ENCODE assay signal across 8 mouse cellular contexts in genomic region chr7:123368778-123369746, GRCm38 (mm10). TPM values are rescaled to one million over a fixed set of nuclear protein-coding genes. Genes with fewer than 3 reads are reported as not detected.
DNase-seq lines count a peak whose midpoint lies in the region; ATAC-seq and TF ChIP-seq lines count a peak whose summit lies in the region.

No protein-coding gene starts in this region.

- H3K79me2 ChIP-seq in C2C12 (ENCODE audit: control insufficient read depth, insufficient read depth): peaks cover 54% of the 10 kb centered on the region

- H3K4me1 ChIP-seq in midbrain, embryonic 10.5 days: peaks cover 38% of the 10 kb centered on the region

- ATAC-seq in cerebellum, adult (ENCODE audit: insufficient number of reproducible peaks, low FRiP score, low TSS enrichment): peak; percentile 4; the same call in 1 of the 2 replicates

- H3K27ac ChIP-seq in midbrain, embryonic 10.5 days (replicated peaks): peak overlapping the region; percentile 93

- H3K27me3 ChIP-seq in C2C12 (ENCODE audit: control insufficient read depth, insufficient read depth, insufficient read length): no peaks in the 10 kb centered on the region
- no peaks in the 10 kb centered on the region for H3K27me3 ChIP-seq in midbrain, embryonic 10.5 days (ENCODE audit: low read depth, poor library complexity, severe bottlenecking)

- TF ChIP-seq CTCF in C2C12 (IDR thresholded peaks at IDR 0.05; ENCODE audit: control insufficient read depth, insufficient read depth, insufficient read length): no peak

- H3ac ChIP-seq in C2C12 (ENCODE audit: control insufficient read depth, insufficient read length, low read depth): peak overlapping the region; percentile 75

- H3K79me3 ChIP-seq in C2C12 (ENCODE audit: low read depth): peaks cover 39% of the 10 kb centered on the region

- intact Hi-C loops in gastrocnemius, postnatal 14 days (cut with DNase I; ENCODE audit: low total_unique reads): no loop called here

- no peaks in the 10 kb centered on the region for H3K36me3 ChIP-seq in C2C12 (ENCODE audit: control insufficient read depth, insufficient read depth)
- 0 out of 2 replicates have a peak, but pooled peaks cover 2% of the 10 kb centered on the region for H3K36me3 ChIP-seq in midbrain, embryonic 10.5 days

- peak overlapping the region; percentile 48 for H3K4me3 ChIP-seq in C2C12 (ENCODE audit: insufficient read depth, poor library complexity, severe bottlenecking)
- H3K4me3 ChIP-seq in midbrain, embryonic 10.5 days: peak overlapping the region; percentile 81

- WGBS in midbrain, embryonic 10.5 days: 4% methylated on average over 43 of the region's 51 CpGs

- no peak for DNase-seq in cerebellum, adult 9-11 months
- DNase-seq in brain, adult 2 months (ENCODE audit: low read depth, low spot score): peak; percentile 45
- DNase-seq in gastrocnemius, postnatal 14 days: peak; percentile 53
- peak; percentile 71 for DNase-seq in kidney, postnatal 10 days
- no peak for DNase-seq in midbrain, embryonic 10.5 days (ENCODE audit: low spot score)
- peak; percentile 57 for DNase-seq in urinary bladder, adult 2 months (ENCODE audit: low spot score)

- no peaks in the 10 kb centered on the region for H3K9me3 ChIP-seq in midbrain, embryonic 10.5 days (replicated peaks)

TF ChIP-seq in C2C12, 6 proteins besides CTCF, POLR2A, EP300 and RAD21:
- TF ChIP-seq USF1 (IDR thresholded peaks at IDR 0.05; ENCODE audit: low read depth) (peak; percentile 12), CEBPB (IDR thresholded peaks at IDR 0.05; ENCODE audit: low read depth) (no peak)
TF ChIP-seq in C2C12: peak in this region for 1.

RNA-seq across cellular contexts. Expression of gene Lcmt1, which starts 0.5 kb away (rescaled TPM):
- polyA plus RNA-seq in C2C12 (2012; fragmentation: generic; extraction: Trizol): 29.5 TPM
- total RNA-seq in gastrocnemius, postnatal 14 days (2021): 10 to 100 TPM; 24.2 to 25.3 TPM
- 59.3 and 61.0 TPM in 2 replicates for polyA plus RNA-seq in midbrain, embryonic 10.5 days (2016; fragmentation: Nextera tagmentation; extraction: Ambion mirVana)
- polyA plus RNA-seq in urinary bladder, adult 2 months (2012; rRNA removed): 36.6 and 38.2 TPM in 2 replicates

RNA-seq across cellular contexts. Expression of gene Arhgap17, which starts 0.7 kb away (rescaled TPM):
- 17.3 TPM for polyA plus RNA-seq in C2C12 (2012; fragmentation: generic; extraction: Trizol)
- total RNA-seq in gastrocnemius, postnatal 14 days (2021): 10 to 100 TPM; 16.4 to 19.0 TPM
- 25.9 and 30.3 TPM in 2 replicates for polyA plus RNA-seq in midbrain, embryonic 10.5 days (2016; fragmentation: Nextera tagmentation; extraction: Ambion mirVana)
- polyA plus RNA-seq in urinary bladder, adult 2 months (2012; rRNA removed): 27.4 and 27.9 TPM in 2 replicates

Comparison
In these comparisons a context has a peak if more than half of its experiments do, and no peak if none do; other contexts are left out.
1. DNase-seq: peak in brain, adult 2 months (single experiment), gastrocnemius, postnatal 14 days (single experiment), kidney, postnatal 10 days (single experiment) and urinary bladder, adult 2 months (single experiment); none in cerebellum, adult 9-11 months (single experiment) and midbrain, embryonic 10.5 days (single experiment).